Mouse (Mus musculus): ENCODE data around the gene Unc119b. TPM values are rescaled to one million over a fixed set of nuclear protein-coding genes. Genes with fewer than 3 reads are reported as not detected.

Unc119b gene
- total and polyA plus RNA-seq, 2 experiments from 2014 or later, result 22.5 to 32.1 TPM

DNA sequence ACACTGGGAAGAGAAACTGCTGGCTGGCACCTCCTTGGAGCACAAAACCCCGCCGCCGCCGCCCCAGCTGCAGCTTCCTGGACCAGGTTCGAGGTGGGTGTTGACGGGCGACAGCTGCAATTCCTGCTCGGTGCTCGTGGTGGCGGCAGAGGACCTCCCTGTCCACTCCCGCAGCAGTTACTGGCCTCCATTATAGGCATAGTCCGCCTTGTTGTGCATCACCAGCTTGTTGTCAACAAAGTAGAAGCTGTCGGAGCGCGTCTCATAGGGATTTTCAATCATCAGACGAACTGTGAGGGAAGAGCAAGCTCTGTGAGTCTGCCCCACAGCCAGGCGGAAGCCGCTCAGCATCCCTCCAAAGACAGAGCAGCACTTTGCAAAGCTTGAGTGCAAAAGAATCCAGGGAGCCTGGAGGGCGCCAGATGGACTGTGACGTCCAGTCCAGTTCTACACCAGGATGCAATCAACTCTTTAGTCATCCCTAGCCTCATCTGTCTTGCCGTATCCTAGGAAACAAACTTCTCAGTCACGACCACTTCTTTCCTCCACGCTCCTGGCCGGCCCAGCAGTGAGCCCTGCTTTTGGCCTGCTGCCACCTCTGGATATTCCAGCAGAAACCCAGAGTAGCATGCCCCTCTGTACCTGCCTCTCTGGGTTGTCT is 9.4 kb downstream of the Unc119b start:
- Histone ChIP-seq H3K4me3 (ENCODE audit: low read length) (no peak overlapping the region), H3K4me1 (ENCODE audit: insufficient read depth, low read length) (0 out of 2 replicates have a peak, but pooled peaks cover 3% of the 10 kb centered on the region), H3K27me3 (ENCODE audit: insufficient read depth, low read length) (no peaks in the 10 kb centered on the region), H3K9ac (replicated peaks; ENCODE audit: low read length) (no peak overlapping the region), H3K4me2 (ENCODE audit: low read depth, low read length) (peak overlapping the region; percentile 18; the same call in 1 of the 2 replicates), H3K27ac (peak overlapping the region; percentile 67; the same call in 1 of the 2 replicates), H3K9me3 (ENCODE audit: low read length) (no peaks in the 10 kb centered on the region), H3K36me3 (ENCODE audit: insufficient read depth, low read length) (peaks cover 43% of the 10 kb centered on the region)
- TF ChIP-seq CTCF (IDR thresholded peaks at IDR 0.05; ENCODE audit: low read depth), result peak; percentile 96
- 8% methylated on average over 24 of the region's 24 CpGs for WGBS
- ATAC-seq (peak; percentile 80), DNase-seq (ENCODE audit: low spot score) (peak; percentile 90)

DNA sequence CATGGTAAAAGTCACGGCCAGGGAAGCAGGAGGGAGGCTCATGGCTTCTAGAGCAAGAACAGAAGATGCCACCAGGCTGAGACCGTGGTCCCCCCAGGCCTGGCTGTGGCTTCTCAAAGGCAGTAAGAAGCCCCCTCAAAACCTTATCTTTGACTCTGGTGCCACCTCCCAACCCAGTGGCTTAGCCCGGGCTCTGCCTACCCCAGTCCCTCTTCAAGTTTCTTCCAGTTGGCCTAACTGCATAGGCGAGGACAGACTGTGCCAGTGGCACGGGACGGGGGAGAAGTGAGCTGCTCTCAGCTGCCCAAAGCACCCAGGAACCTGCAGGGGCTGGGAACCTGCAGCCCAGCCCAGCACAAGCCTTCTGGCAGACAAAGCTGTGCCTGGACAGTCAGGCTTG is 10.1 kb downstream of the Unc119b start:
- DNase-seq (ENCODE audit: low spot score), result no peak
- no peaks in the 10 kb centered on the region for H3K9me3 ChIP-seq (ENCODE audit: low read length)
- no peak overlapping the region for H3K9ac ChIP-seq (replicated peaks; ENCODE audit: low read length)
- 0 out of 2 replicates have a peak, but pooled peaks have one; percentile 16 for ATAC-seq
- 93% methylated on average over 6 of the region's 6 CpGs for WGBS
- peaks cover 37% of the 10 kb centered on the region for H3K36me3 ChIP-seq (ENCODE audit: insufficient read depth, low read length)
- no peak overlapping the region for H3K4me3 ChIP-seq (ENCODE audit: low read length)
- H3K27me3 ChIP-seq (ENCODE audit: insufficient read depth, low read length), result no peaks in the 10 kb centered on the region
- peak overlapping the region; percentile 67; the same call in 1 of the 2 replicates for H3K27ac ChIP-seq
- 0 out of 2 replicates have a peak, but pooled peaks cover 3% of the 10 kb centered on the region for H3K4me1 ChIP-seq (ENCODE audit: insufficient read depth, low read length)
- H3K4me2 ChIP-seq (ENCODE audit: low read depth, low read length), result no peak overlapping the region
- no peak for TF ChIP-seq CTCF (IDR thresholded peaks at IDR 0.05; ENCODE audit: low read depth)

DNA sequence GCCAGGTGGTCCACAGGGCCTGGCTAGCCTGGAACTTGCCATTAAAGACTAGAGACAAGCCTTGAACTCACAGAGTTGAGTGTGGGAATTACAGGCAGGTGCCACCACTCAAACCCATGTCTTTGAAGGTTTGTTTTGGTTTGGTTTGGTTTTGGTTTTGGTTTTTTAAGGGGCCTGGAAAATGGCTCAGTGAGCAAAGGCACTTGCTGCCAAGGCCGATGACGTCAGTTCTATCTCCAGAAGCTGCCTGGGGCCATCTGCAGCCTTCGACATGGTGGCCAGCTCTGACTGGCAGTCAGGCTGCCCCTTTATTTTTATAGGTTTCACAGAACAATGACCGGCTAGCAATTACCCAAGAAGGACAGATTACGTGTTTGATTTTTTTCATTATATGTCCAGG is 13.8 kb downstream of the Unc119b start:
- Histone ChIP-seq H3K9me3 (ENCODE audit: low read length) (no peaks in the 10 kb centered on the region), H3K27ac (no peak overlapping the region), H3K27me3 (ENCODE audit: insufficient read depth, low read length) (no peaks in the 10 kb centered on the region), H3K36me3 (ENCODE audit: insufficient read depth, low read length) (peaks cover 10% of the 10 kb centered on the region; the same call in 1 of the 2 replicates), H3K4me1 (ENCODE audit: insufficient read depth, low read length) (0 out of 2 replicates have a peak, but pooled peaks cover 3% of the 10 kb centered on the region), H3K9ac (replicated peaks; ENCODE audit: low read length) (no peak overlapping the region), H3K4me3 (ENCODE audit: low read length) (no peak overlapping the region), H3K4me2 (ENCODE audit: low read depth, low read length) (no peak overlapping the region)
- 68% methylated on average over 5 of the region's 5 CpGs for WGBS
- DNase-seq (ENCODE audit: low spot score) (peak; percentile 47), ATAC-seq (no peak)
- no peak for TF ChIP-seq CTCF (IDR thresholded peaks at IDR 0.05; ENCODE audit: low read depth)

DNA sequence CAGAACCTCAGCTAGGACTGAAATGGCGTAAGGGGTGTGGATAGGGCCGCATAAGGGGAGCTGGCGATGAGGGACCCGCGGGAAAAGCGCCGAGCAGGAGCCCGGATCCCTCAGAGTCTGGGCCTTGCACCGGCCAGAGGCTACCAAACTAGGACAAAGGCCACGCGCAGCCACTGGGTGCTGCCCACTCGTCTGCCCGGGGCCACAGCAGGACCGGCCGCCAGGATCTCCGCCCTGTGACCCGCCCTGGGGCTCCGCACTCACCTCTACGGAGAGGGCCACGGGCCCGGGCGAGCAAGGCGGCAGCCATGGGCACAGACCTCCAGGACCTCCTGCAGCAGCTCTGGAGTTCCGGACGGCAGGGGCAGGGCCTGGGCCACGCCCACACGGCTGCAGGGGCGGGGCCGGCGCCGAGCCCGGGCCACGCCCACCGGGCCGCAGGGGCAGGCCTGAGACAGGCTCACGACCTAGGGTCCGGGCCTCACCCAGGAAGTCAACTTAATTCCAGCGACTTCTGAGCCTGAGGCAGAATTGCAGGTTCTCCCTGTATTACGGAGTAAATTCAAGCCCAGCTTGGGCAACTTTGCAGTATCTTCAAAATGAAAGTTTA is 15.7 kb downstream of the Unc119b start, which contains the start of gene Acads:
Acads (minus strand) TSS at position 386 of the 610 bp plus-strand sequence.
- Histone ChIP-seq H3K9me3 (ENCODE audit: low read length) (no peaks in the 10 kb centered on the region), H3K9ac (replicated peaks; ENCODE audit: low read length) (peak within 1 kb of the TSS; percentile 50), H3K36me3 (ENCODE audit: insufficient read depth, low read length) (peaks cover 3% of the 10 kb centered on the region; the same call in 1 of the 2 replicates), H3K27me3 (ENCODE audit: insufficient read depth, low read length) (no peaks in the 10 kb centered on the region), H3K27ac (peak within 1 kb of the TSS; percentile 28; the same call in 1 of the 2 replicates), H3K4me3 (ENCODE audit: low read length) (peak within 1 kb of the TSS; percentile 49), H3K4me2 (ENCODE audit: low read depth, low read length) (peak within 1 kb of the TSS; percentile 67), H3K4me1 (ENCODE audit: insufficient read depth, low read length) (no peaks in the 10 kb centered on the region)
- ATAC-seq (peak; percentile 84), DNase-seq (ENCODE audit: low spot score) (peak; percentile 71)
- 1% methylated on average over 39 of the region's 39 CpGs for WGBS
- no peak for TF ChIP-seq CTCF (IDR thresholded peaks at IDR 0.05; ENCODE audit: low read depth)

DNA sequence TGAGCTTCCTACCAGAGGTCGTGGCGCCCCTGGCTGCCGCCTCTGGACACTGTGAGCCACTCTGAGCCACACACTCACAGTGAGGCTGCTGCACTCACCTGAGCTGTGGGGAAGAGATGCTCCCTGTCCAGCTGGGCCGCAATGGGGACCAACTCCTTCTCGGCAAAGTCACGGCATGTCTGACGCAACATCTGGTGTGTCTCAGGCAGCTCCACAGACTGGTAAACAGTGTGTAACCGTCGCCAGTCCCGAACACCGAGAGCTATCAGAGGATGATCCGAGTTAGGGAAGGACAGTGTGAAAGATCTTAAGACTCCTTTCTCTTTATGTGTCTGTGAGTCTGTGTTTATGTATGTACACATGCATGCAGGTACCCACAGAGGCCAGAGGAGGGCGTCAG is 17.3 kb downstream of the Unc119b start:
- ATAC-seq (no peak), DNase-seq (ENCODE audit: low spot score) (no peak)
- H3K9me3 ChIP-seq (ENCODE audit: low read length), result no peaks in the 10 kb centered on the region
- H3K27ac ChIP-seq, result no peak overlapping the region
- H3K9ac ChIP-seq (replicated peaks; ENCODE audit: low read length), result no peak overlapping the region
- H3K4me2 ChIP-seq (ENCODE audit: low read depth, low read length), result no peak overlapping the region
- no peak overlapping the region for H3K4me3 ChIP-seq (ENCODE audit: low read length)
- TF ChIP-seq CTCF (IDR thresholded peaks at IDR 0.05; ENCODE audit: low read depth), result no peak
- WGBS, result 96% methylated on average over 13 of the region's 13 CpGs
- H3K4me1 ChIP-seq (ENCODE audit: insufficient read depth, low read length), result no peaks in the 10 kb centered on the region
- no peaks in the 10 kb centered on the region for H3K27me3 ChIP-seq (ENCODE audit: insufficient read depth, low read length)
- no peaks in the 10 kb centered on the region; the same call in 1 of the 2 replicates for H3K36me3 ChIP-seq (ENCODE audit: insufficient read depth, low read length)

DNA sequence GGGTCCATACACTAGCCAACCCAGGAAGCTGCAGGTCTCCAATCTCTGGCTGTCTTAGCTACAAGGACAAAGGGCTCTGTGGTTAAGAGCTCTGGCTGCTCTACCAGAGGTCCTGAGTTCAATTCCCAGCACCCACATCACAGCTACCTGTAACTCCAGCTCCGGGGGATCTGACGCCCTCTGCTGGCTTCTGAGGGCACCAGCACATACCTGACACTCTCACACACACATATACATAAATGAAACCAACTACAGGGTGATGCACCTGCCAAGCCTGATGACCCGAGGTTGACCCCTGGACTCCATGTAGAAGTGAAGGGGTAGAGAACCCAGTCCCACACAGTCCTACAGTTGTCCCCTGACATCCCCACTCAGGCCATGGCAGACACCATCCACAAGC is 18.3 kb downstream of the Unc119b start:
- no peak for TF ChIP-seq CTCF (IDR thresholded peaks at IDR 0.05; ENCODE audit: low read depth)
- H3K9me3 ChIP-seq (ENCODE audit: low read length), result no peaks in the 10 kb centered on the region
- 93% methylated on average over 3 of the region's 3 CpGs for WGBS
- no peaks in the 10 kb centered on the region; the same call in 1 of the 2 replicates for H3K36me3 ChIP-seq (ENCODE audit: insufficient read depth, low read length)
- DNase-seq (ENCODE audit: low spot score) (no peak), ATAC-seq (no peak)
- H3K4me3 ChIP-seq (ENCODE audit: low read length), result no peak overlapping the region
- H3K9ac ChIP-seq (replicated peaks; ENCODE audit: low read length), result no peak overlapping the region
- H3K4me1 ChIP-seq (ENCODE audit: insufficient read depth, low read length), result no peaks in the 10 kb centered on the region
- H3K27ac ChIP-seq, result no peak overlapping the region
- no peaks in the 10 kb centered on the region for H3K27me3 ChIP-seq (ENCODE audit: insufficient read depth, low read length)
- no peak overlapping the region for H3K4me2 ChIP-seq (ENCODE audit: low read depth, low read length)
